Mouse (Mus musculus) adipose tissue, adult 10 weeks (tissue): ENCODE results near the gene Tmppe. TPM values are rescaled to one million over a fixed set of nuclear protein-coding genes. Genes with fewer than 3 reads are reported as not detected.

ENCODE experiments used
- polyA plus RNA-seq: library from polyadenylated mRNA; stranded (reverse); fragments of 350-450 nt; fragmentation: Illumina TruSeq; extraction: RNeasy Lipid Tissue Mini Kit (QIAGEN cat#74804); gene quantifications from one replicate; pipeline ENCODE4 v1.2.3, GENCODE M21; 2014; ENCODE audit warnings: low read depth, low replicate concordance

Gene Tmppe
- 4.7 TPM for polyA plus RNA-seq

GRCm38 (mm10) chr9:114400949-114401684 is at the start of gene Tmppe, which contains the start of gene Glb1:
TSS of gene Tmppe (plus strand) at chr9:114401105.
TSS of gene Glb1 (plus strand) at chr9:114401076.

GRCm38 (mm10) chr9:114389905-114390748 is 10.8 kb upstream of the Tmppe start, which contains the start of gene Crtap:
TSS of gene Crtap (minus strand) at chr9:114390675.

Other genes starting within 250 kb of the Tmppe start
- gene Bcl2a1c, start 71.0 kb upstream of the Tmppe start, polyA plus RNA-seq = not detected
- 62.8 TPM for gene Crtap, start 10.4 kb upstream of the Tmppe start, polyA plus RNA-seq
- gene Glb1, start within 50 bp of the Tmppe start, polyA plus RNA-seq = 75.5 TPM
- gene Ccr4, start 103.8 kb downstream of the Tmppe start, polyA plus RNA-seq = 0.55 TPM
- not detected for gene C130032M10Rik, start 114.6 kb downstream of the Tmppe start, polyA plus RNA-seq
- gene Trim71, start 163.3 kb downstream of the Tmppe start, polyA plus RNA-seq = not detected
- gene Cnot10, start 239.1 kb downstream of the Tmppe start, polyA plus RNA-seq = 36.9 TPM